Mouse (Mus musculus) common myeloid progenitor, adult 5-6 weeks (primary cell): Measurements from ENCODE around the gene Lax1. TPM values are rescaled to one million over a fixed set of nuclear protein-coding genes. Genes with fewer than 3 reads are reported as not detected.
"Not testable (repeated sequence)": the region's sequence is repeated elsewhere in the genome, so short reads cannot be mapped to it uniquely, and the experiment has no call there.

Experiments
- ATAC-seq: replicated peaks from 2 replicates; pipeline ENCODE4 v1.8.0; 2016; ENCODE audit warnings: low read depth, mild to moderate bottlenecking, moderate TSS enrichment, inconsistent platforms; ENCODE audit not compliant: poor library complexity, severe bottlenecking
- total RNA-seq: library from RNA; stranded (forward); fragments of 200-1000, 187-1606 nt; gene quantifications from 2 replicates; pipeline ENCODE4 v1.2.3, GENCODE M21; 2017

Gene Lax1
- total RNA-seq, 1 experiment from 2014 or later: 7.8 TPM

DNA sequence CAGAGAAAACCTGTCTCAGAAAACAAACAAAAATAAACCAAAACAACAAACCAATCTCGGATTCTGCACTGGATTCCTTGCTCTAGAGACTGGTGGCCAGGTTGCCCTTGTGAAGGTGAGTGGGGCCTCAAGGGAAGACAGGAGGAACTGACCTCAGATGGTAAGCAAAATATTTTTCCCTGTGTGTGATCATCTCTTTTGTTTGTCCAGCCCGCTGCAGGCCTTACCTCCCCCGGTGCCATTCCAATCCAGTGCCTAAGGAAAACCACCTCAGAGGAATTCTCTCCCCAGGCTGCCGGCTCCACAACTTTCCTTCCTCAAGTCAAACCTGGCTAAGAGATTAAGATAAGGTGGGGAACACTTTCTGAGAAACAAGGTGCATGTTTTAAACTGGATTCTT is 2.3 kb upstream of the Lax1 start:
- ATAC-seq: no peak

DNA sequence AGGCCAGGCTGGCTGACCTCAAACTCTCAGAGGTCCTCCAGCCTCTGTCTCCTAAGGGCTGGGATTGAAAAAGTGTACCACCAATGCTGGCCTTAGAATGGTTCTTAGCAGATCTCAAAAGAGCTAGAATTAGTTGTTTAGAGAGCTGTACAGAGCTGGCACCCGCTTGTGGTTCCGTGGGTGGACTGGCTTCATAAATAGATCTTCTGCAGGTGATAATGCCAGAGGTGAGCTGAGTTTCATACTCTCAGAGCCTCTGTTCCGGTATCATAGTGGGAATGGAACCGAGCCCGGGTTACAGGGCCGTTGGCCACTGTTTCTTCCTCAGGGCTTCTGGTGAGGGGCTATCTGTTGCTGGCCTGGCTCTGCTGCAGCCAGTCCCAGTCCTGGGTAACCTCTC is 1.1 kb upstream of the Lax1 start:
- no peak for ATAC-seq

DNA sequence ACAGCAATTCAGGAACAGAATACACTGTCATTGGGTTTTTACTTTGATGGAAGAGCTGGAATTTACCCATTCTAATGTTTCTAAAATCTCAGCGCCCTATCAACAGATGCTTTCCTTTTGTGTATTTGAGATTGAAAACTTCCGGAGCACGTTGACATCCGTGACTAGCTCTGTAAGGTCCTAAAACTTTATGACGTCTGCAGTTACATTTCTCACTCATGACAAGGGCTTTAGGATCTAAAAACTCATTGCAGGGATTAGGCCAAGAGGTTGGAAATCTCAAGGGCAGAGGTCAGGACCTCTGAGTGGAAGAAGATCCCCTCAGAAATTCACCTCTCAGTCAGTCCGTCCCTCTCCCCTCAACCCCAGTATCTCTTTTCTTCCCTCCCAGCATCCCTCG is 1.6 kb downstream of the Lax1 start:
- ATAC-seq: no peak

DNA sequence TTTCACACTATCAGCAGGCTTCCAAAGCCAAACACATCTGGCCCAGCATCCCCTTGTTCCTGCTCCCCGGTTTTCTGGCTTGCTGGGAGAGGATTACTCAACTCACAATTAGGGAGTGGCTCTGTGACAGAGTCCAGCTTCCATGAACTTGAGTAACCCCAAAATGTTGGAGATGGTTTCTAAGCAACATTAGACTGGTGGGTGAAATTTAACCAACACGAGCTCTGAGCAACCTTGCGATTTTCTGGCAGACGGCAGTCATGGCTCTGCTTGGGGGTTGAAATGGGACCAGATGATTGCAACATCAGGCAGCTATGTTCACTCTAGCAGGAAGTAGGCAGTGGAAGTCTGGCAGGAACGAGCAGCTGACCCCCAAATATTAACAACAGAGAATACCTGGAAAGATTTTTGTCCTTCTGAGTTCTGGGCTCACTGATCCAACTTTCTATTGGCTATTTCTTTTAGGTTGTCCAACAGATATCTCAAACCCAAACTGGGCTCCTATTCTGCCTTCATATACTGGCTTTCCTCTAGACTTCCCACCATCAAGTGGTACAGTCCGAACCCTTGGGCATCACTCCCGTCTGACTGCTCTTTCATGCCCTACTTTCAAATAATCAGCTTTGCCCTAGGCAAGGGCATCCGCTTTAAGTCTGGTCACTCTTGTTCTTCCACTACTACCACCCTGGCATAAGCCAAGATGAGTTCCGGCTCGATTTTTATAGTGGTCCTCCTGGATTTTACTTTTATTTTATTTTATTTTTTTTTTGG is 4.0 kb downstream of the Lax1 start:
- ATAC-seq: peak; percentile 51

DNA sequence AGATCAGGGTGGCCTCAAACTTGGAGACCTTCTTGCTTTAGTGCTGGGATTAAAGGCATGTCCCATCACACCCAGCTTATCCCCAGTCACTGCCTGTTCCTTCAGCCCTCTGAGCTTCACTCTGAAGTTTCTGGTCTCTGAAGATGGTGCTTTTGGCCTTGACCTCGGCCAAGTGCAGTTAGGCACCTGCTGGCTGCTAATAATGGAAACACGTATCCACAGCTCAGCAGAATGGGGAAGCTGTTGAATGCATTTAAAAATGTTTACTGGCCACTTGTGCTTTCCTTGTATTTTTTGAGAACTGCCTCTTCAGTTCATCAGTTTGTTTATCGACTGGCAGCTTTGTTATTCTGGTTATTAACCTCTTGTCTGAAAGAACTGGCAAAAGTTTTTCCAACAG is 18.1 kb downstream of the Lax1 start:
- no peak for ATAC-seq

DNA sequence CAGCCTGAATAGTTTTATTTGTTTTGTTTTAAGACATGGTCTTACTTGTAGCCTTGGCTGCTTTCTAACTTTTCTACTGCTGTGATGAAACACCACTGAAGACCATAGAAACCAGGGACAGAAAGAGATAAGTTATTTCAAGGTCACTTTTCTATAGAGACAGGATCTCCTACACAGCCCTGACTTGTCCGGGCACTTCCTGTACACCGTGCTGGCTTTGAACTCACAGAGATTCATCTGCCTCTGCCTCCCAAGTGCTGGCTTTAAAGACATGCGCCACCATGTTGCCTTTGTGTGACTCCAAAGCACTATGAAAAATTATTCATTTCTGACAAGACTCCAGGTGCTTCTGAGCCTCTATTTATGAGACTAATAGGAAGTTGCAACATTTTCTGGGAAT is 18.6 kb downstream of the Lax1 start:
- no peak for ATAC-seq

DNA sequence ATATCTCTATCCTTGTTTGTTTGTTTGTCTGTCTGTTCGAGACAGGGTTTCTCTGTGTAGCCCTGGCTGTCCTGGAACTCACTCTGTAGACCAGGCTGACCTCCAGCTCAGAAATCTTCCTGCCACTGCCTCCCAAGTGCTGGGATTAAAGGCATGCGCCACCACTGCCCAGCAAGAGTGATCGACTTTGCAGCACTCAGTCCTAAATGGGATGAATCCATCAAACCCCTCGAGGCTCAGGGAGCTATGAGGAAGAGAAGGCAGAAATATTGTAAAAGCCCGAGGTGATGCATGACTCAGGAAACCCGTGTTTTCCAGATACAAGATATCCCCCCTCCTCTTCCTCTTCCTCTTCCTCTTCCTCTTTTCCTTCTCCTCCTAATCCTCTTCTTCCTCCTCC is 19.1 kb downstream of the Lax1 start:
- ATAC-seq: no peak

DNA sequence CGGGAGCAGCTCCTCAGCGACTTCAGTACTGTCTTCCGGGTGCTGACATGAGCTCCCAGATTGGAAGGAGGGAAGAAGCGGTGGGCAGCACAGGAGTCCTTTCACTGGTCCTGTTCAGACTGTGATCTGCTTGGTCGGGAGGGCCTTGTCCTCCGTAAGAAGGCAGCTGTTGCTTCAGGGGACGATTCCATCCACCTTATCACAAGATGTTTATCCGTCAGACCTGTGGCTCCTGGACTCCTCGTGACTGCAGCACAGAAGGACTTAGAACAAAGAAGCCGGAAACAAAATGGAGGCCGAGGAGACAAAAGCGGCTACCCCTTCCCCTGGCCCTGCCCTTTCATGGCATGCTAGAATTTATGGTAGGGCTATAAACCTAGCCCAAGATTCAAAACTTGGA is 19.7 kb downstream of the Lax1 start:
- no peak for ATAC-seq

DNA sequence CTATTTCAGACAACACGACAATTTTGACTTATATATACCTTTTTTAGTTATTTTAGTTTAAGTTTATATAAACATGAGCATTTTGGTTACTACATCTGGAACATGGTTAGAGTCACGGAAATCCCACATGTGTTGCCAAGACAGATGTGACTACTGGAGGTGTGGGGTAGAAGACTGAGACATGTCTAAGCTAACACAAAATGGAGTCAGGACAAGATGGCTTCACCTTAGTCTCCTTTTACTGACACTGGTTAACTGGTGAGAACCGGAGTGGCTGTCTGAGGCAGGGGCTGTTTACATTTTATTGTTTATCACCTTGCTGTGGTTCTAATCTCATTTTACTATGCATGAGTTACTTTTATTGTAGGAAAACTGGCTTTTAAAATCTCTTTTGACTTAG is 21.3 kb downstream of the Lax1 start:
- ATAC-seq: no peak

DNA sequence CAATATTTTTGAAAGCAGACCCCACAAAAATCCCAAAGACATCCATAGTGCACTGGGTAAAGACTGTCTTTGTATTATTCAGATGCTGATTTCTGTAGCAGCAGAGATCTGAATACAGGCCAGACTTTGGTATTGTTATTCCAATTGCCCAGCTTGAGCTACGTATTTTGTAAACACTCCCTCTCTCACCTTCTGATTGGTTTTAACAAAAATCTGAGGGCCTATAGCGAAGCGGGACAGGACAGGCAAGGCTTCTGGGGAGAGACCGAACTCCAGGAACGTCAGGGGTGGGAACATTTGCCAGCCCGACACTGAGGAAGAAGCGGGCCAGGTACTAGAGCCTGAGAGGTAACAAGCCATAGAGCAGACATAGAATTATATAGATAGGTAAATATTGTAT is 22.2 kb downstream of the Lax1 start:
- no peak for ATAC-seq

DNA sequence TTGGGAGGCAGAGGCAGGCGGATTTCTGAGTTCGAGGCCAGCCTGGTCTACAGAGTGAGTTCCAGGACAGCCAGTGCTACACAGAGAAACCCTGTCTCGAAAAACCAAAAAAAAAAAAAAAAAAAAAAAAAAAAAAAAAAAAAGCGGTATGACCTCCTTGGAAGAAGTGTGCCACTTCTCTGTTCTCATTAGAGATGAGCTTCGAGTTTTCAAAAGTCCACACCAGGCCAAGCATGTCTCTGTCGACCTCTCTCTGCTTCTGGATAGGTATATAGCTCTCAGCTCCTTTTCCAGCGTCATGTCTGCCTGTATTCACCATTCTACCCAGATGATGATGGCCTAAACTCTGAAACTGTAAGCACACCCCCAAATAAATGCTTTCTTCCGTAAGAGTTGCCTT is 24.2 kb downstream of the Lax1 start:
- not testable (repeated sequence) for ATAC-seq

DNA sequence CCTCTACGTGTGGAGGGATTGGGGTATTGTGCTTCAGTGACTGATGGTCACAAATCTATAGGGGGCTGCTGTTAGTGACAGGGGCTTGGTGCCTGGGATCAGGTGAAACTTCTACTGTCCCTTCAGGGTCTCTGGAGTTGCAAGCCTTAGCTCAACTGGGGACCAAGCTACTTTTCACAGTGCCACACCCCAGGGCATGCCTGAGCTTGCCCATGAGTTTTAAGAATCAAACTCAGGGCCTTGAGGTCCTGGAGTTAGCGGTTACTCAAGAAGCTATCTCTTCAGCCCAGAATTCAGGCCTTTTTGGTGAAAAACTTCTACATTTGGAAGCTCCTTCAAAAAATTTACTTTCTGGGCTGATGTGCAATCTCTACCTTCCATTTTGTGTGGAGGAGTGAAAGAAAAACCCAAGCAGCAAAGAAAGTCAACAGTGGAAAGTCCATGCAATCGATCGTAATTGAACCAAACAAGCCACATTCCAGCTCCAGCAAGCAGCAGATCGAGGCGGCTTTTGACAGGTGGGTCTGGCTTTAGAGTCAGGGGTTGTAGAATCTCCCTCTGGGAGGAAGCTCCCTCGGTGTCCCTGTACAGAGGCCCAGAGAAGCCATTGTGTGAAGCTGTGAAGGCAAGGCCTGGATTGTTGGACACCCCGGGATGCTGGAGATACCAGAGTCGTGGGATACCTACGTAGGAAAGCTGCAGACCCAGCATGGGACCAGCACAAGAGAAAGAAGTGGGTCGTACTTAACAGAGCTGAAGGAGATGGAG is 25.5 kb downstream of the Lax1 start:
- ATAC-seq: no peak

DNA sequence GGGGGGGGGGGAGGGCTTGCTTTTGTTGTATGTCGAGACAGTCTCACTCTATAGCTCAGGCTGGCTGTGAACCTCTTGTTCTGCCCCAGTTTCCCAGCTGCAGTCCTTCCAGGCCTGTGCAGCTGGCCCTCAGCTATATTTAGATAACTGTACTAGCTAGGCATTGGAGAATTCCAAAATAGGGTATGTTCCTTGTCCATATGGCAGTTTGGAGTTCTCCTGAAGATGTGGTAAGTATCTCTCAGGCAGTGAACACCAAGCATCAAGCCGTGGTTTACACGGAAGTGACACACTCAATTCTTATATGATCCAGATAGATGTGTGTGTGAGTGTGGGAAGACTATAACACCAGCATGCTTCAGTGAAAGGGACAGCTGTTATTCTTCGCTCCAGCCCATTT is 26.5 kb downstream of the Lax1 start:
- ATAC-seq: no peak

DNA sequence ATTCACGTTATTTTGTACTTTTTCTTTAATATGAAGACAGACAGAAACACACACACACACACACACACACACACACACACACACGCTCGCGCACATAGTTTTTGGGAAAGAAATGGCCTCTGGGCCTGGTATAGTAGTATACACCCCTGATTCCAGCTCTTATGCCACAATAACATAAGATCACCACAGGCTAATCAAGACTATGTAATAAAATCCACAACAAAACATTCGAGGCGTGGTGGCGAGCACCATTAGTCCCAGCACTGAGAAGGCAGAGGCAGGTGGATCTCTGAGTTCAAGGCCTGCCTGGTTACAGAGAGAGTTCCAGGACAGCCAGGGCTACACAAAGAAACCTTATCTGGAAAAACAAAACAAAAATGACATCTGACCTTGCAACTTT is 27.0 kb downstream of the Lax1 start:
- ATAC-seq: no peak

DNA sequence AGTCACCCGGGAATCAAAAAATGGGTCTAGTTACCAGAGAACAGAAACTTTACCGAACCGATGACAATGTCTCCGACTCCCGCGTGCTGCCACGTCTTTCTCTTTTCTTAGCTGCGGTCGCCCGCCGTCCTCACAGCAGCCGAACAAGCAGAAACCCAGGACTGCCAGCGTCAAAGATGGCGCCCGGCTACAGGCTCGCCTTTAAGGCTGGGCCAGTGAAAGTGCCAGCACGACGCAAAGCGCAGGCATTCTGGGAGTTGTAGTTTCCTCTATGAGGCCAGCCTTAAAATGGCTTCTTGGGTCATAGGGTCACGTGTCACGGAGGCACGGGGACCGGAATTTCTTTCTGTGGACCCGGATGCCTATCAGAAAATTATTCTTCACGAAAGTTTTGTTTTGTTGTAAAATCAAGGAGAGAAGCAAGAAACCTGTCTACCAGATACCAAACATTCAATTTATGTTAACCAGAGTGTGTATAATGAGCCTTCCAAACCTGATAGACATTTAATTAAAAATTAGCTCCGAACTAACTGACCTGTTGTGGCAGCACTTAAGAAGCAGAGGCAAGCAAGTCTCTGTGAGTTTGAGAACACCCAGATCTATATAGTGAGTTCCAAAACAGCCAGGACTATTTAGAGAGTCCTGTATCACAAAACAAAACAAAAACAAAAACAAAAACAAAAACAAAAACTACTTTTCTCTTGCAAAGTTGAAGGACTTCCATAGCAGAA is 28.5 kb downstream of the Lax1 start, which contains the start of gene Gm38394:
Gene Gm38394, minus strand, starts transcription at position 116 of the 731 bp plus-strand sequence.
- ATAC-seq: peak; percentile 99

DNA sequence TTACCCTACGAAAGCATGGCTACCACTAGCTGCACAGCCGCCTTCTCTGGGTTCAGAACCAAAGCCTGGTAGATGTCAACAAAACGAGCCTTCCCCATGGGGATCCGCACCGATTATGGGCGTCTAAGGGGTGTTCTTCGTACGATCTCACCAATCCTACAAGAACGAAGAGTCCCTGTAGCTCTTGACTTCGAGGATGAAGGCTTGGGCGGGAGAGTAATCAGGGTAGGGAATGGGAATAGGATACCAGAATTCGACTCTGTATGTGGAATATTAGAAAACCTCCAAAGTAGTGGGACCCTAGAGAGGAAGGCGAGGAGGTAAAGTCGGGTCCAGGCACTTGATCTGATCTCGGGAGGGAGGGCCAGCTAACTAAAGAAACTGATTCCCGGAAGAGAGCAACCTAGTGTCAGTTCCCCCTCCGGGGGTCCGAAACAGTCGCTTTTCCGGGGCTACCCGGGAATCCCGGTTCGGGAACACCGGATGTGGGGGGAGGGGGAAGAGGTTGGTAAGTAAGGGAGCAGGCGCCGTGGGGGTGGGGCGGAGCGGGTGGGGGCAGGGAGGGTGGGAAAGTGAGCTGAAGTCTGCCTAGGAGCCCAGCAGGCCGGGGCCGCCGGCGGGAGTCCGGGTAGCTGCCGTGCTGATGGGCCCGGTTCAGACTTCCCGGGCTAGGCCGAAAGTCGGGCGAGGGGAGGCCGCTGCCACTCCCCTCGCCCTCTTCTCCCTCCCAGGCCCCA is 29.3 kb downstream of the Lax1 start, which contains the start of gene Zbed6:
Gene Zbed6, minus strand, starts transcription at position 420 of the 737 bp plus-strand sequence.
- peak; percentile 33 for ATAC-seq

DNA sequence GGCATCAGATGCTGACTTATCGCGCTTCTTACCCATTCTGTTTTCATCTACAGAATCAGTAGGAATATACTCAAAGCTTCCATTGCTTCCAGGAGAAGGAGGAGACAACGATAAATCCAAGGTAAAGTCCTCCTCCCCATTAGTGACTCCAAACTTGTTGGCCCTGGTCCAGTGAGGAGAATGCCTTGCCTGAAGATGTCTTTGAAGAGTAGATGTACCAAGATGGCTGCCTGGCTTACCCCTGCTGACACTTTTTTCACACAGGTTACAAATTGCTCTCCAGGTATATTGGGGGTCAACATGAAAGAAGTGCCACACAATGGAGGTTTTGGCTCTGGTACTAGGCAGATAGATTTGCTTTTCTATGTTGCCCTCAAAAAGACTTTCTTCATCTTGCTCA is 31.0 kb downstream of the Lax1 start:
- no peak for ATAC-seq

DNA sequence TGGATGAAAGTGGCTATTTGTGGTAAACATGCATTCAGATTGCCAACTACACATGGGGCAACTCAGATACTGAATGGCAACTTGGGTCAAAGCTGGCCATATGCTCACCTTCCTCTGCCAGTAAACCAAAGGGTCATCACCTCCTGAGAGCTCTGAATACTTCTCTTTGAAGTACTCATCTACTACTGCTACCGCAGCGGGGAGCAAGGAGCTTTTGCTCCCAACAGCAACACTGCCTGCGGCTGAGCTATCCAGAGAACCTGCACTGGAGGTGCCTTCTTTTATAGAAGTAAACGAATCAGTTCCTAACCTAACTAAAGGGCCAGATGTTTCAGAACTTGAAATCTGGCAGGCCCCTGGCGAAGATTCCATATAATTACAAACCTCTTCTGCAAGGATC is 33.1 kb downstream of the Lax1 start:
- ATAC-seq: no peak

DNA sequence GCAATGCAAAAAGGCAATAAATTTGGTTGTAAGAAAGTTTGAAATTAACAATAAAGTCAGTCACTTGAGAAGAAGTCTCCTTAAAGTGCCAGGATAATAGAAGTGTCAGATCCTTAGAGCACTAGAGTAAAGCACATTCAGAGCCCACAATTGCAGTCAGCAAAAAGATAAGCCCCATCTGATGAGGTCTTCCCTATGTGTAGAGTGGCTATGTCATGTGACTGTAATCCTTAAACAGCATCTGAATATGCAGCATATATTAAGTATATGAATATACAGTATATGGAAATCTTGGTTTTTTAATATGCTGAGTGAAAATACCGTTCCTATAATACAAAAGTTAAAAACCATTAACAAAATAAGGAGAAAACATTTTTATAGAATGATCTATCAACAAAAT is 36.9 kb downstream of the Lax1 start:
- no peak for ATAC-seq
